Mouse (Mus musculus): ENCODE results near the gene Isl2.

Isl2 gene

DNA sequence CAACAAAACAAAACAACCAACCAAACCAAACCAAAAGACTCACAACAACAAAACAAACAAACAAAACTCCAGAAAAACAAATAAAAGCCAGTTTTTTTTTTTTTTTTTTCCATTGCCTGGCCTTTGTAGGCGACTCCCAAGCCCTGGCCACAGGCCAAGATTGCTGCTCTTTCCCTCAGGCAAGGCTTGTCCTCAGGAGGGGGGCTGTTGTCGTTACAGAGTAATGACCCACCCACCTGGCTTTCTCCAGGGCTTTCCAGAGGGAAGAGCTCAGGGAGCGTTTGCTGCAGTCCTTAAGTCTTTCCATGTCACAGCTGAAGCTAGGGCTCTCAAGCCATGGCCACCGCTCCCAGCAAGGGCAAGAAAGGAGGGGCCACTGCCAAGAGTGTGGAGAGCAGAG is at the start of gene Isl2:
Gene Isl2, plus strand, starts transcription at position 296 of the 400 bp plus-strand sequence.
- no peak for DNase-seq (ENCODE audit: low read depth, low spot score)

DNA sequence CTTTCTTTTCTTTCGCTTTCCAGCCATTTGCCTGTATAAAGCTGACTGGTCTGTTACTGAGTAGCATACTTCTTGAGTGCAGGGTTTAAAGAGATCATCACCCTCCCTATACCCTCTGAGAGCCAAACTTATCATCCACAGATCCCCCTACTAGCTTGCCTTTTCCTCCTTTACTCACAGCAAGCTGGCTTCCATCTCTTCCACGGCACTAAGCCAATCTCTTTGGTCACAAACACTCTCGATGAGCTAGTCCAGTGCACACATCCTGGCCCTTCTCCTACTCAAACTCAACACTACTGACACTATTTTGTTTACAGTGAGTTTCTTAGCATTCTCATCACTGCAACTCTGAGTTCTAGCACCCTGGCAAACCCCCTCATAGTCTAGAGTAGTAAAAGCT is 30.6 kb upstream of the Isl2 start:
- peak; percentile 32 for DNase-seq (ENCODE audit: low read depth, low spot score)

DNA sequence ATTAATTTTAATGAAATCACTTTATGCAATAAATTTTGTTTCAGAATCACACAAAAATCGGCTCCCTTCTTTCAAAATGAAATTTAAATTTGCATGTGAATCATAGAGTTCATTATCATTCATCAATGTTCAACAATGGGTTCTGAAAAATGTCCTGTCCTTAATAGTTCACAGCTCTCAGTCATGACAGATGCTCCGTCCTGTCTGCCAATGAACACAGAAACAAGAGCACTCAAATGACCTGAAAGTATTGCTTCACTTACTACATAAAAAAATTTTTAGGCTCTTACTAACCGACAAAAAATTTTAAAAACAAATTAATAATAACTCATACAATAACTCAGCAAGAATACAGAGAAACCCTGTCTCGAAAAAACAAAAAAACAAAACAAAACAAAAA is 29.8 kb upstream of the Isl2 start:
- peak; percentile 34 for DNase-seq (ENCODE audit: low read depth, low spot score)

DNA sequence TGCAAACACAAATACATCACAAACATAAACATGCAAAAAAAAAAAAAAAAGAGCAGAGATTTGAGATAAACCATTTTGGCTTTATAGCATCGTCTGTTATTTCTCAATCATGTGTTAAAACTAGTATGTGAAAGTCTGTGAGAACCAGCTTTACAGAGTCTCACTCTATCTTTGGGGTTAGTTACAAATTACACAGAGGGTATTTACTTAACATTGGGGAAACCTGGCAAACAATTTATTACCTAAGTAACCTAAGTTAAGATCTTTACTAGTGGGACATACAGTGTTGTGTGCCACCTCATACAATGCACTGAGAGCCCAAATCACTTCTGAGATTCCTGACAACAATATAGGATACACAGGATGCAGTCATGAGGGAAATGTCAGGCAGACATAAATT is 28.7 kb upstream of the Isl2 start:
- no peak for DNase-seq (ENCODE audit: low read depth, low spot score)

DNA sequence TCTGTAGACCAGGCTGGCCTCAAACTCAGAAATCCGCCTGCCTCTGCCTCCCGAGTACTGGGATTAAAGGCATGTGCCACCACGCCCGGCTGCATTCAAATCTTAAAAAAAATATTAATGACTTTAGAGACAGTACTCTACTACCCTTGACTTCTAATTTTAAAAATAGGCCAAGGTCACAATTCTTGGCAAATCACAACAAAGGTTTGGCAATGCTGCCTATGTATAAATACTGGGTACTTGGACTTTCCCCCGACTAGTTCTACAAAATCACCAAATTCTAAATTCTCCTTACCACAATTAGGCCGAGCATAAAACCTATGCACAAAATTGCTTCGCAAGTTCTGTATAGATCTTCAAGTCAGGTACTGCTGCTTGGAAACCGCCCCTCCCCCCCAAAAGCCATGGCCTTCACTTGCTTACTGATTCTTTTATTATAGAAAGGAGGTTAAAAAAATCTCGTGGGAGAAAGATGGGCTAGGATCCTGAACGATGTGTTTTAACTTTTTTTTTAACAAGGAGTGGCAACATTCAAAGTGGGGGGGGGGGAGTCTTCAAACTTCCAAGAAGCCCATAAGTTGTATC is 27.7 kb upstream of the Isl2 start:
- no peak for DNase-seq (ENCODE audit: low read depth, low spot score)

DNA sequence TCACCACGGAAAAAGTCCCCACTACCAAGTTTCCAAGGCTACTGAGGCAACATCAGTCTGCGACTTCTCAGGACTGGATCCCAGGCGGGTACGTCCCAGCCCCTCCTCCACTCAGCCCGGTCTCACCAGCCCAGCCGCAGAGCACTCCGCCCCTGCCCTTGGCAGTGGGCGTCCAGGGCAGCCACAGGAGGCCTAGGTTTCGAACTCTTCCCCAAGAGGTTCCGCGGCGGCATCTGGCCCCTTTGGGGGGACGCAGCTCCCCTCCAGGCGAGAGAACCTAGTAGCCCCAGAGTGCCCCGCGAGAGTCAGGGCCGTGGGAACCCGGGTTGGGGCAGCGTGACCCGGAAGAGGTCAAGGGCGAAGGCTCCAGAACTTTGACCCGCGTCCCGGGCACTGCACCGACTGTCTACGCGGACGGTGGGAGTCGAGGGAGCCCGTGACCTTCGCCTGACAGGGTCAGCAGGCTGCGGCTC is 26.9 kb upstream of the Isl2 start:
- DNase-seq (ENCODE audit: low read depth, low spot score) = peak; percentile 63

DNA sequence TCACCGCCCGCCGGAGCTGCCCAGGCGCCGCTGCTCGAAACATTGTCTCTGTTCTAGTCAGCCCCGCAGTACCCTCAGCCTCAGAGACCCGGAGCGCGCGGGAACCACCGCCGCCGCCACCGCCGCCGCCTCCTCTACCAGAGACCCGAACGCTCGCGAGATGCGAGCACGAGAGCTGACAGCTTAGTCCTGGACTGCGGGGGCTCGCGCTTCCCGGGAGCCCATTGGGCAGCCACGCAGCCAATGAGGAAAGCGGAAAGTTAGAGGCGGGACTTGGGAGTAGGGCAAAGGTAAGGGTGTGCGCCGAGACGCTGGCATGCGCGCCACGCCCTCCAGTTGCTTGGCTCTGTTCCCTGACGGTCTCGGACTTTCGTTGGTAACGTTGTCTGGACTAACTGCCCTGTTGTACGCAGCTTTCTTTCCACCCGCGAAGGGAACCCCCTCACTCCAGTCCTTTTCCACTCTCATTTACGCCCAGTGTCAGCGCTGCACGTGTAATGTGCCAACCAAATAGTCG is 26.4 kb upstream of the Isl2 start, which contains the start of gene Etfa:
Gene Etfa, minus strand, starts transcription at position 217 of the 517 bp plus-strand sequence.
- peak; percentile 98 for DNase-seq (ENCODE audit: low read depth, low spot score)

DNA sequence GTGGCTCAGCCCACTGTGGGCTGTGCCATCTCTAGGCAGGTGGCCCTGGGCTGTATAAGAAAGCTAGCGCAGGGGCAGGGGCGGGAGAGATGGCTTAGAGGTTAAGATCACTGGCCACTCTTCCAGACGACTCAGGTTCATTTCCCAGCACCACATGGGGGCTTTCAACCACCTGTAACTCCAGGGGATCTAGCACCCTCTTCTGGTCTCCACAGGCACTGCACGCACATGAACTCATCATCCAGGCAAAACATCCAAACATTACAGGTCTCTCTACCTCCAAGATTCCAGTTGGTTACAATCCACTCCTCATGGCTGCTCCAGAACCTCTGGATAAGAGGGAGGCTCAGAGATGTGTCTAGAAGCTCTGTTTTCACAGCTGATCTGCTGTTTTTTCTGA is 12.8 kb upstream of the Isl2 start:
- no peak for DNase-seq (ENCODE audit: low read depth, low spot score)

DNA sequence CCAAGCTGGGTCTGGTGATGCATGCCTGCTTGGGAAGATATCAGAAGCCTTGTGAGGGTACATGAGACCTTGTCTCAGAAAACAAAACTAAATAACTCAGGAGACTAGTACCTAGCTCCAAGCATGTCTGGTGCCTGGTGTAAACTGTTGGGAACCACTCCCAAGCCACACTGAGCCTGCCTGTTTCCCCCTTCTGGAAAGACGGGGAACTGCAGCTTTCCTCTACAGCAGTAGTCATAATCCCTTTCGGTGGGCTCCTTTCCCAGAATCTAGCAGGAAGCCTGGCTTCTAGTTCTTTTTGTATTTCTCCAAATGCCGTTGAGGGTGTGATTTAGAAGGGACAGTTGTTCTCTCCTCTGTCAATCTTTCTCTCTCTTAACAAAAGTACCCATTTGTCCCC is 2.6 kb upstream of the Isl2 start:
- peak; percentile 29 for DNase-seq (ENCODE audit: low read depth, low spot score)

DNA sequence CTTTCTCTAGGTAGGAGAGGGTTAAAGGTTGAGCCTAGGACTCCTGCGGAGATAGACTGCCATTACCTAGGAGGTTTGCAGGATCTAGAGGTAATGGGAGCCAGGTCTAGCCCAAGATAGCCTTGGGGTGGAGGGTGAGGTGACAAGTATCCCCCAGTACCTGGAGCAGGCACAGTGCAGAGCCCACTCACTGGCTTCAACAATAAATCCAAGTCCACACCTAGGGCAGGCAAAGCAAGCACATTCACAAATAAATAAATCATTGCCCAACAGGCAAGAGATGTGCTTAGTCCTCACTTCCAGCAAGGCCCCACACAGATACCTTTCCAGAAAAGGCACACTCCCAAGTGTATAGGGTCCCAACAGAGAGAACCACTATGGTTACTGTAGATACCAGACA is 534 bp downstream of the Isl2 start:
- DNase-seq (ENCODE audit: low read depth, low spot score) = no peak

DNA sequence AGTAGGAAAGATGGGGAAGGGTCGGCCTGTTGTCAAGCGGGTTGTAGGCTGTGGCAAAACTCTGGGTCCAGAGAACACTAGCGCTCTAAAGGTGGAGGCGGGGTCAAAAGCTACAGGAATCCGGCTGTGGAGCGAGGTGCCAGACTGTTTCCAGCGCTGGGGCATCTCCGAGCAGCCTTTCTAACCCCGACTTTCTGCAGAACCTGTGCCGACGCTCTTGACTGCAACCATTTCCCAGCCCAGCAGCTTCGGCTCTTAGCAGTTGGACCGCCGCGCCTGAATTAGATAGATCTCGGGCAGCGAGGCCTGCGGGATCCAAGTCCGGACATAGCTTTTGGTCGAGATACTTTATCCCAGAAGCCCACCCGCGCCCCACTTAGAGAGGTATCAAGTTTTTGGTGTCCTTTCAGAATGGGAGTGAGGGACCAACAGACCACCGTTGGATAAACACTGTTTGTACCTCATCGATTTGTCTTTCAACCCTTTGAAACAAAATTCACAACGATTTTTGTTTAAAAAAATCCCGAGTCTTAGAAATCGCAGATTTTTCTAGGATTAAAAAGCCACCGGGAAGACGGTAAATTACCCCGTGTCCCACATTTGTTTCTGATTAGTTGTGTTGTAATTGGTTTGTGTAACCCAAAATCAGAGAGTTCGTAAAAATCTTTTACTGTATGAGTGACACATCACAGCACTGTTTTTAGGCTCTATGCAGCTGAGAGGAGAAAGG is 1.4 kb downstream of the Isl2 start:
- DNase-seq (ENCODE audit: low read depth, low spot score) = no peak

DNA sequence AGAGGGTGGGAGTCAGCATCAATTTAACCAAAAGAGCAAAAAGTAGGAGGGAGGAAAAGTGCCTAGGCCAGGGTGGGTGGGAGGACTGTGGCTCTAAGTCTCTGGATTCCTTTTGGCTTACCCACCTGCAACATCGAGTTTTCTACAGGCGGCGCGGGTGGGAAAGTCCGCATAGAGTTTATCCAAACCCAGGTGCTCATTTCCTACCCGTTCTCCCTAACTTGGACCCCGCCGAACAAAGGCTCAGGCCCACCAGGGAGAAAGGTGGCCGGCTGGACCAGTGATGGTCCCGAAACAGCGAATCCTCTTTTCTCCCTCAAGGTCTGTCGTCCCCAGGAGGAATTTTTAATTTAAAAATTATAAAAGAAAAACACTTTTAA is 1.9 kb downstream of the Isl2 start:
- DNase-seq (ENCODE audit: low read depth, low spot score) = no peak

DNA sequence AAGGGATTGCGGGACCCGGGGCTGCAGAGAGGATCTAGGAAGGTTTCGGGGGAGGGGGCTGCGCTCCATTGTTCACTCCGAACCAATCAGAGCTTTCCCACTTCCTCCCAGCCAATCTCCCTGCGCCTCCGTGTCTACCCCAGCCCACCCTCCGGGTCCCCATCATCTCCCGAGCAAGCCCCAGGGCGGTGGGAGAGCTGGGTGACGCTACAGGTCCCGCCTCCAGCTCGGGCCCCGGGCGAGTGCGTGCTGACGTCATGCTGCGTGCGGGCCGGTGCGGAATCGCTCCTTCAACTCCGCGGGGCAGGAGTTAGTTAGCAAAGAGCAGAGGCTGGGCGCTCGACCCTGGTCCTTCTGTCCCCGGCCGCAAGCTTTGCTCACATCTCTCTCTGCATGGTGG is 2.4 kb downstream of the Isl2 start:
- DNase-seq (ENCODE audit: low read depth, low spot score) = no peak

DNA sequence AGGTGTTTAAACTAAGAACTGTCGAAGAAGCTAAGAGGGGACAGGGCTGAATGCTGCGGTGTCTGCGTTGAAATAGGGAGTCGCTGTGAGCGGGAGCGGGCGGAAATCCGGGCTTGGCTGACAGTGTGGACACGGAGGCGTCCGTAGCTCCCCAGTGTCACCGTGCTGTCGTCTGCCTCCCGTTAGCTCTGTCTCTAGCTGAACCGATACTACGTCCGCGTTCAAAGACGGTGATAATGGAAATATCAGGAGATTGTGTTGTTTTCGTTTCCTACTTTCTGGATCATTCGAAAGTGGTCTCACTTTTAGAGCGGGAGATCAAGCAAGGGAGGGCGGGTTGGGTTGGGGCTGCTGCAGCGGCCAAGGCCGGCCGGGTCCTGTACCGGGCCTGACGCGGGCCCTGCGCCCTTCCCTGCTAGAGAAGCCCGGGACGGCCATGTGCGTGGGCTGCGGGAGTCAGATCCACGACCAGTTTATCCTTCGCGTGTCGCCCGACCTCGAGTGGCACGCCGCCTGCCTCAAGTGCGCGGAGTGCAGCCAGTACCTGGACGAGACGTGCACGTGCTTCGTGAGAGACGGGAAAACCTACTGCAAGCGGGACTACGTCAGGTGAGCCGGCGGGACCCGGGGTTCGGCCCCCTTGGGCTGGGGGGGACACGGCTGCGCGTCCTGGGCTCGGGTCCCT is 3.4 kb downstream of the Isl2 start:
- no peak for DNase-seq (ENCODE audit: low read depth, low spot score)

DNA sequence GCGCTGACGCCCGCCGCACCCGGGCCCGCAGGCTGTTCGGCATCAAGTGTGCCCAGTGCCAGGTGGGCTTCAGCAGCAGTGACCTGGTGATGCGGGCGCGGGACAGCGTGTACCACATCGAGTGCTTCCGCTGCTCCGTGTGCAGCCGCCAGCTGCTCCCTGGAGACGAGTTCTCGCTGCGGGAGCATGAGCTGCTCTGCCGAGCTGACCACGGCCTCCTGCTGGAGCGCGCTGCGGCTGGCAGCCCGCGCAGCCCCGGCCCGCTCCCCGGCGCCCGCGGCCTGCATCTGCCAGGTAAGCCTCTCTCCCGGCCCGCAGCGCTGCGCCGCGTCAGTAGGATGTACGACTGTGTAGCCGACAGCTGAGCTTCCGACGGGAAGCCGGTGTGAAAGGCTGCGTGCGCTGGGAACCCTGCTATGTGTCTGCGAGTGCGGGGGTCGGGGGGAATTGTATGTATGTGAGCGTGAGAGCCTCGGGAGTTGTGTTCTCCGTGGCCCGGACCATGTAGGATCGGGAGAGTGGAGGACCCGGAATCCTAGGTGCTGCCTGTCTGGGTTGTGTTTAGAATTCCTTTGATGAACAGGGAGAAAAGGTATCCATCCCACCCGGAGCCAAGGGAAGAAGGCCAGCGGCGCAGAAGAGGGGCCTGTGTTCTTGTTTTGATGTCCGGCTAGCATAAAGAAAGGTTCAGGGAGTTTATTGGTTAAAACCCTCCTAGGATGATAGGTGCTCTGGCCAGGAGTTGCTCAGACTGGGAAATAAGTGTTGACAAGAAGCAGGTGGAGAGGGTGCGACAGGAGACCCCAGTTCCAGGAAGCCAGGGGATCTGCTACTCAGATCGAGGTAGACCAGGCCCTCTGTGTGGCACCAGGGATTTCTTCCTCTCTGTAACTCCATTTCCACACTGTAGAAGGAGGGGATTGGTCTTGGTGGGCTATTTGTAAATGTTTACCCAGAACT is 4.2 kb downstream of the Isl2 start:
- DNase-seq (ENCODE audit: low read depth, low spot score) = no peak

DNA sequence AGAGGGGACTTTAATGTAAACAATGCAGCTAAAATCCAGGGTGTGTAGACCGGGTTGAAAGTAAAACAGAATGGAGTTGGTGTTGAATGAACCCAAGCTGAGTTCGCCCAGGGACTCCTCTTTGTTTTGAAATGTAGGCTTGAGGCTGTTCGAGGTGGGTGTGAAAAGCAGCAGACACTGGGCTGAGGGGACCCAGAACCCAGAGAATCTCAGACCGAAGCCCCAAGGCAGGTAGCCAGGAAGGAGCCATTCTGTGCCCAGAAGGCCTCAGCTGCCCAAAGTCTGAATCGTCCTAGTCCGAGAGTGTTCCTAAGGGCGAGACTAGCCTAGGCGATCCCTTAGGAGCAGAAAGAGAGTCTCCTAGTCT is 4.8 kb downstream of the Isl2 start:
- no peak for DNase-seq (ENCODE audit: low read depth, low spot score)

DNA sequence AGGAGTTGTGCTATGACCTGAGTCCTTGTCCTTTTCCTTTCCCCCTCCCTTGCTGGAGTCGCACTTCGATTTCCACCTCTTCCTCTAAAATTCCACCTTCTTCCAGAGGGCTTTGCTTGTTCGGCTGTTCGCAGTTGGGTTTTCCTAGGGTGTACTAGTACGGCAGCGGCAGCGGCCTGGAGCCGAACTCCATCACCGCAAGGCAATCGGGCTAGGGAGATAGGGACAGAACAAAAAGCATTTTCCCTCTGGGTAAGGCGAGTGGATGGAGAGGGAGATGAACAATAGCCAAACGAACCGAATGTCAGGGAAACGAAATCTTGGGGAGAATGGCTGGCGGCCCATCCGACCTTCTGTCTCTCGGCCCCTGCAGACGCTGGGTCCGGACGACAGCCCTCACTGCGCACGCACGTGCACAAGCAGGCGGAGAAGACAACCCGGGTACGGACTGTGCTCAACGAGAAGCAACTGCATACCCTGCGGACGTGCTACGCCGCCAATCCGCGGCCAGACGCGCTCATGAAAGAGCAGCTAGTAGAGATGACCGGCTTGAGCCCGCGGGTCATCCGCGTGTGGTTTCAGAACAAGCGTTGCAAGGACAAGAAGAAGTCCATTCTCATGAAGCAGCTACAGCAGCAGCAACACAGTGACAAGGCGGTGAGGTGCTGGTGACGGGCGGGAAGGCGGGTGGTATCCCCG is 5.4 kb downstream of the Isl2 start:
- DNase-seq (ENCODE audit: low read depth, low spot score) = no peak

DNA sequence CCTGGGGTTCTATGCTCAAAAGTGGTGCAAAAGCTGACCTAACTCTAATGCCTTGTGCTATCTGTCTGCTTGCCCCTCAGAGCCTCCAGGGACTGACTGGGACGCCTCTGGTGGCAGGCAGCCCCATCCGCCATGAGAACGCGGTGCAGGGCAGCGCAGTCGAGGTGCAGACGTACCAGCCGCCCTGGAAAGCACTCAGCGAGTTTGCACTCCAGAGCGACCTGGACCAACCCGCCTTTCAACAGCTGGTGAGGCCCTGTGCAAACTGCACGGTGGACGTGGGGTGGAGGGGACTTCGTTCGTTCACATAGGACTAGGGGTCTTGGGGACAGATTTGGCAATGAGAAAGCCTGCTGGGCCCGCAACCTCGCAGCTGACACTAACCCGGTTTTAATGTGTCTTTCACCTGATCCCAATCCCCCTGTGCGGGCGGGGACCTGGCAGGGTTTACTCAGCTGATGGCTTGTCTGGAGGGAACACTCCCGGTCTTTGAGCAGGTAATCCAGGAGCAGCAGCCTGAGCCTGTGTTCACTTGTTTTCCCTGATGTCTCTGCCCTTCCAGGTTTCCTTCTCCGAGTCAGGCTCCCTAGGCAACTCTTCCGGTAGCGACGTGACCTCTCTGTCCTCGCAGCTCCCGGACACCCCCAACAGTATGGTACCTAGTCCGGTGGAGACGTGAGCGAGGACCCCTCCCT is 6.5 kb downstream of the Isl2 start:
- no peak for DNase-seq (ENCODE audit: low read depth, low spot score)

DNA sequence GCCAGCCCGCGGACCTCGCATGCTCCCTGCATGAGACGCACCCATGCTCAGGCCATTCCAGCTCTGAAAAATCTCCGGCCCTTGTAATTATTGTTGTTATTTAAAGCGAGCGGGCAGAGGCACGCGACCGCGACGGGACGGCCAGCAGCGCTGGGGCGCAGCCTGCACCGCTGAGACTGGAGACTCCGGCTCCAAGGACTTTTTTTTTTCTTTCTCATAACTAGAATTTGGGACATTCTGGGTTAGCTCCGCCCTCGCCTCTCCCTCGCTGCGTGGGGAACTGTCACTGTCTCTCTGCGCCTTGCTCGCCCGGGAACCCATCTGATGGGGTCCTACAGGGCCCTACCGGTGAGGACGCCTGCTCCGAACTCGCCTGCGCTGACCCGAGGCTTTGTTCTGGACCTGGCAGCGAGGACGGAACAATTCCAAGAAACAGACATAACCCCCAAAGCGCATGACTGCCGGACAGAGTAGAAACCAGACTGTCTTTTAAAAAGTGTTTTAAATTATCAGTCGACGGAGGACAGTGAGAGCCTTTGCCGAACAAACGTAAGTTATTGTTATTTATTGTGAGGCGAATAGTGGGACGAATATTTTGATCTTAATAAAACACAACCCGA is 7.2 kb downstream of the Isl2 start:
- DNase-seq (ENCODE audit: low read depth, low spot score) = no peak
